Mouse (Mus musculus) testis, adult 2 months (tissue): ENCODE measurements around the gene Supt6. TPM values are rescaled to one million over a fixed set of nuclear protein-coding genes. Genes with fewer than 3 reads are reported as not detected.

Experiments
- H3K27ac ChIP-seq: fragments of 200-500 bp; 2 replicates; pipeline ENCODE4 v1.5.1; 2012; ENCODE audit warnings: low read depth, low read length; ENCODE audit not compliant: control insufficient read depth, insufficient read depth
- H3K27me3 ChIP-seq: fragments of 200-500 bp; 2 replicates; pipeline ENCODE4 v1.6.1; 2012; ENCODE audit warnings: mild to moderate bottlenecking, low read length, moderate library complexity; ENCODE audit not compliant: control insufficient read depth, insufficient read depth
- H3K36me3 ChIP-seq: fragments of 200-500 bp; 2 replicates; pipeline ENCODE4 v1.6.1; 2012; ENCODE audit warnings: mild to moderate bottlenecking, low read length; ENCODE audit not compliant: control insufficient read depth, insufficient read depth
- H3K4me1 ChIP-seq: fragments of 200-500 bp; 2 replicates; pipeline ENCODE4 v1.6.1; 2012; ENCODE audit warnings: low read length; ENCODE audit not compliant: control insufficient read depth, insufficient read depth
- H3K4me3 ChIP-seq: fragments of 200-500 bp; 2 replicates; pipeline ENCODE4 v1.5.1; 2012; ENCODE audit warnings: low read depth, mild to moderate bottlenecking, low read length, moderate library complexity, mixed read lengths; ENCODE audit not compliant: control insufficient read depth
- CTCF ChIP-seq: fragments of 200-500 bp; IDR thresholded peaks from 2 replicates; pipeline ENCODE4 v1.5.1; 2012; ENCODE audit warnings: low read depth, mild to moderate bottlenecking, inconsistent platforms, low read length, moderate library complexity; ENCODE audit not compliant: control insufficient read depth, insufficient read depth, insufficient replicate concordance
- POLR2A ChIP-seq: fragments of 200-500 bp; IDR thresholded peaks from 2 replicates; pipeline ENCODE4 v1.6.1; 2012; ENCODE audit warnings: low read depth, mild to moderate bottlenecking, inconsistent platforms, low read length, moderate library complexity; ENCODE audit not compliant: control insufficient read depth
- polyA plus RNA-seq: library from polyadenylated mRNA; depleted of rRNA; stranded (reverse); fragments of >200 nt; gene quantifications from 2 replicates; pipeline ENCODE4 v1.2.3, GENCODE M21; 2012

Gene Supt6
- polyA plus RNA-seq, 1 experiment, result 22.2 TPM

DNA sequence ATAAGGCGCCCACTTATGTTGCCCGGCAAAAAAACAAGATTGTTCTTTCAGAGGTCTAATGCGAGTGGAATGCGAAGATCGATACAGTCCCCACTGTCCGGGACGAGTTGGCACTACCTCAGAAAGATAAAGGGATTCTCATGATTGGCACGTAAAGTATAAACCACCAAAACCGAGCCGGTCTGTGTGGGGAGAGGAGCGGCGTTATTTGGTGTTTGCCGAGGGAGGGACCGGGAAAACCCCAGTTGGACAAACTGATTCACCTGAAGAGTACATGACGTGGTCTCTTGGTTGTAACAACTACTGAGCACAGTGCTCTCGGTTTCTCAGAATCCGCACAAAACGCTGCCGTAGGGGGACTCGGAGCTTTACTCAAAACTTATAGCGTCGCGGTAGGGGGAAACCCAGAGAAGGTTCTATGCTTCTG lies 68.9 kb downstream of the Supt6 start:
- no peaks in the 10 kb centered on the region for H3K27me3 ChIP-seq
- H3K27ac ChIP-seq, result peak overlapping the region; percentile 88
- H3K4me1 ChIP-seq, result peaks cover 21% of the 10 kb centered on the region
- H3K36me3 ChIP-seq, result peaks cover 1% of the 10 kb centered on the region
- TF ChIP-seq CTCF (no peak), POLR2A (no peak)
- H3K4me3 ChIP-seq, result peak overlapping the region; percentile 88

DNA sequence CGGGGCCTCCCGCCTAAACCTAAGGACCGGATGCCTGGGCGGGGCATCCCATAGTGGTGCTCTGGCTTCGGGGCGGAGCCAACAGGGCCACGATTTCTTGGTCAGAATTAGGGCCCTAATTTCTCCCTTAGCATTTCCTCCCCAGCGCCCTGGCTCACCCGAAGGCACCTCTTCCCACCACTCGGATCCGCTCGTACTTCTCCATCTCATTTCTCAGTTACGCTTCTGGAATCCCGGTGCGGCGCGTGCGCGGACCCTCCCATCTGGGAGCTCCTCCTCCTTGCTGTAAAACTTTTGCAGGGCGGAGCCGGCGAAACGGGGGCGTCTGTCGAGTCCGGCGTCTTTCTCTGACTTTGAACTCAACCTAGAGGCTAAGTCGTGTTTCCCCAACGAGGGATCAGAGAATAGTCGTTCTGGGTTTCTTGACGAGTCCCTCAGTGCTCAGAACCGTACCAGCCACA lies 69.4 kb downstream of the Supt6 start, which contains the start of the genes Nek8 and Tlcd1:
Gene Nek8 (minus strand): TSS at position 274 of the 461 bp plus-strand sequence.
Gene Tlcd1 (plus strand): TSS at position 310 of the 461 bp plus-strand sequence.
- Histone ChIP-seq H3K4me1 (peaks cover 21% of the 10 kb centered on the region), H3K27ac (peak within 1 kb of the TSS; percentile 88), H3K36me3 (peaks cover 1% of the 10 kb centered on the region), H3K4me3 (peak within 1 kb of the TSS; percentile 88), H3K27me3 (no peaks in the 10 kb centered on the region)
- no peak for TF ChIP-seq CTCF
- TF ChIP-seq POLR2A, result no peak

DNA sequence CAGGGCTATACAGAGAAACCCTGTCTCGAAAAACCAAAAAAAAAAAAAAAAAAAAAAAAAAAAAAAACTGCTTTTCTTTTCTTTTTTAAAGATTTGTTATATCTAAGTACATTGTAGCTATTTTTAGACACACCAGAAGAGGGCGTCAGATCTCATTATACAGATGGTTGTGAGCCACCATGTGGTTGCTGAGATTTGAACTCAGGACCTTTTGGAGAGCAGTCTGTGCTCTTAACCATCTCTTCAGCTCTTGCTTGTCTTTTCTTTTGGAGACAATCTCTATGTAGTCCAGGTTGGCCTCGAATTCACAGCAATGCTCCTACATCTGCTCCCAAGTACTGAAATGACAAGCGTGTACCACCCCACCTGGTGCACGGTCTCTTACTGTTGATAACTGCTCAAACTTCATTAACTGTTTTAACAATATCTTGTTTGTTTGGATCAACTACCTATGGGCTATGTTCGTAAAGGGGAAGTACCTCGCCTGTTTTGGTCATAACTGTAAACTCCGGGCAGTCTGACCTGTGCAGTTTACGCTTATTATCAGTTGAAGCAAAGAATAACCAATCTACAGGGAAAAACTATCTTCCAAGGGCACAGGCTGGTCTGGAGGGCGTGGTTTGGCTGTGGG lies 69.9 kb downstream of the Supt6 start:
- Histone ChIP-seq H3K4me1 (peaks cover 21% of the 10 kb centered on the region), H3K27me3 (no peaks in the 10 kb centered on the region), H3K27ac (no peak overlapping the region), H3K36me3 (peaks cover 1% of the 10 kb centered on the region), H3K4me3 (peak overlapping the region; percentile 88)
- TF ChIP-seq POLR2A (no peak), CTCF (no peak)

DNA sequence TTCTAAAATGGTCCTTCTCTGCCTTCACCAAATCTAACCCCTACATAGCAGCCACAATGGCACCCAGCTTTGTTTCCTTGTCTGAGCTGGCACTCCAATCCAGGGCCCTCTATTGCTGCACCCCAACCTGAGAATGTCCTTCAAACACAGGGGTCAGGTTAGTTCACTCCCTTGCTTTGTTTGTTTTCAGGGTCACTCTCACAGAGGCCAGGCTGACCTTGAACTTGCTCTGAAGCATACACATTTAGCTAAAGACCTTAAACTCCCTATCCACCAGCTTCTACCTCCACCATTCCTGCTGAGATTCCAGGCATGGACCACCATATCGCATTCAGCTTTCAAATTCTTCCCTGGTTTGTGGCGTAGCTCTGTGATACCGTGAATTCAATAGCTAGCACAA lies 71.3 kb downstream of the Supt6 start:
- no peaks in the 10 kb centered on the region; the same call in 1 of the 2 replicates for H3K36me3 ChIP-seq
- H3K4me3 ChIP-seq, result no peak overlapping the region
- no peak for TF ChIP-seq CTCF
- TF ChIP-seq POLR2A, result no peak
- H3K27ac ChIP-seq, result no peak overlapping the region
- peaks cover 21% of the 10 kb centered on the region for H3K4me1 ChIP-seq
- H3K27me3 ChIP-seq, result no peaks in the 10 kb centered on the region

DNA sequence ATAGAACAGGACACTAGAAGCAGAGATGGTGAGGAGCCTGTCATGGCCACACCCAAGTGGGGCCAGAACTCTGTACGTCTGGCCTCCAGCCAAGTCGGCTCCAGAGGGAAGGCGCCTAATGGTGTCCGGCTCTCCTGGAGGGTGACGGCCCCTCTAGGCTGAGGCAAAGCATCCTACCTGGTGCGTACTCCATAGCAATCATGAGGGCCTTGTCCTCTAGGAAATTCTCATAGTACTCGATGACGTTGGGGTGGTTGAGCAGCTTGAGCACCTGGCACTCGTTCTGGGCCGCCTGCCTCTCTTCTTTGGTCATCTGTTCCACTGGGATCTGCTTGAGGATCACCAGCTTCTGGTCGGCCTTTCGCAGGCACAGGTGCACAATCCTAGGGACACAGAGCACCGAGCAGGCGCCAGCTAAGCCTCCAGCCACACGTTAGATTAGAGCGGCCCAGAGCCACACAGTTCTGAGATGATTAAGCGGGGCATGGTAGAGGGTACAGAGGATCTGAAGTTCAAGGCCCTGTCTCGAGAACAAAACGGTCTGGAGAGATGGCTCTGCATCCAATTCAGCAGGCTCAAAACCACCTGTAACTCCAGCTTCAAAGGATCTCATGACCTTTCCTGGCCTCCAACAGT lies 72.9 kb downstream of the Supt6 start:
- Histone ChIP-seq H3K36me3 (no peaks in the 10 kb centered on the region; the same call in 1 of the 2 replicates), H3K4me3 (no peak overlapping the region), H3K27me3 (no peaks in the 10 kb centered on the region), H3K27ac (no peak overlapping the region), H3K4me1 (peaks cover 17% of the 10 kb centered on the region)
- no peak for TF ChIP-seq POLR2A

DNA sequence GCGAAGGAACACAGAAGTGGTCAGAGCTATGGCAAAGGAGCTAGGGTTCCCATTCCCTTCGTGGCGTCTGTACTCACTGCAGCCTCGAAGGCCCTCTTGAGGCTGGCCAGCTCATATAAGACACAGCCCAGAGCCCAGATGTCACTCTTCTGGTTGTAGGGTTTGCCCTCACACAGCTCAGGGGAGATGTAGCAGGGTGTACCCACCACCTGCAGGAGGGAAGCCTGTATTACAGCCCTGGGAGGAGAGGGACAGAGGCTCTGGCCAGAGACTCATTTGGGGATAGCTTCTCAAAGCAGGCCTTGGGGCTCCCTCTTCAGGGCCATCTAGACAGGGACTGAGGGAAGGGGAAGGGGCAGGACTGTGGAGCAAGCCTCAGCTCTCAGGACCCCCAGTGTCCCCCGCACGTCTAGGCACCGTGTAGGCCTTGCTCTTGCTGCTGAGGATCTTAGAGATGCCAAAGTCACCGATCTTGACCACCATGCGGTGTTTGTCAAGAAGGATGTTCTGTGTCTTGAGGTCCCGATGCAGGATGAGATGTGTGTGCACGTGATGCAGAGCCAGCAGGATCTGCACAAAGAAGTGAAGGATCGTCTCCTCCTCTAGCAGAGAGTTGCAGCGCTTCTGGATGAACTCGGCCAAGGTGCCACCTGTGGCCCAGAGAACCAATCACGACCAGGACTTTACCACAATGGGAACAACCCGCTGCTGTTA lies 73.6 kb downstream of the Supt6 start:
- H3K27ac ChIP-seq, result no peak overlapping the region
- H3K27me3 ChIP-seq, result no peaks in the 10 kb centered on the region
- H3K4me3 ChIP-seq, result no peak overlapping the region
- no peaks in the 10 kb centered on the region; the same call in 1 of the 2 replicates for H3K36me3 ChIP-seq
- peaks cover 11% of the 10 kb centered on the region for H3K4me1 ChIP-seq
- TF ChIP-seq CTCF (no peak), POLR2A (no peak)

DNA sequence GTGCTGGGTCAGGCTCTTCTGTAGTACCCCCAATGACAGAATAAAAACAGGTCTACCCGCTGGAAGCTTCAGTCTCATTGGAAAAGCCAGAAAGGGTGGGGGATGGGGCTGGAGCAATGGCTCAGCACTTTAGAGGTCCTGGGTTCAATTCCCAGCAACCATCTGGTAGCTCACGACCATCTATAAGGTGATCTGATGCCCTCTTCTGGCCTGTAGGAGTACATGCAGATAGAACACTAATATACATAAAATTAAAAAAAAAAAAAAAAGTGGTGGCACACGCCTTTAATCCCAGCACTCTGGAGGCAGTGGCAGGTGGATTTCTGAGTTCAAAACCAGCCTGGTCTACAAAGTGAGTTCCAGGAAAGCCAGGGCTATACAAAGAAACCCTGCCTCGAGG lies 74.5 kb downstream of the Supt6 start:
- Histone ChIP-seq H3K27me3 (no peaks in the 10 kb centered on the region), H3K27ac (no peak overlapping the region), H3K4me3 (no peak overlapping the region), H3K4me1 (peaks cover 5% of the 10 kb centered on the region), H3K36me3 (no peaks in the 10 kb centered on the region; the same call in 1 of the 2 replicates)
- TF ChIP-seq POLR2A (no peak), CTCF (no peak)
